Mouse (Mus musculus): ENCODE data around the gene Ddi2.

Gene Ddi2

DNA sequence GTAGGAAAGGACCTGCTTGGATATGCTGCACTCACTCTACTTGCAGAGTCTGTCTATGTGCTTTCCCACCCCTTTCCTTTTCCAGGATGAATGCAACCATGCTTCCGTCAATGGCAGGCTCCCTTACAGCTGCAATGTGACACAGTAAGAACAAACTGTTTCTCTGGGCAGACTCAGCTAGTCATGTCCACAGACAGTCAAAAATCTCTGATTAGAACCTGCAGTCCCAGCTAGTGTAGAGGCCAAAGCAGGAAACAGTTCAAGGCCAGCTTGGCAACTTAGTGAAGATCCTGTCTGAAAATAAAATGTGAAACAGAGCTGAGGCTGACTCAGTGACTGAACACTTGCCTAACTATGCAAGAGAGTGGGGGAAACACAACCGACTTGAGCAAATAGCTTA, 18.6 kb downstream of the Ddi2 start:
- no peak for DNase-seq (ENCODE audit: low read depth in 1 of 2, low spot score in 2 of 2)

GRCm38 (mm10) chr4:141694719-141695118, 28.5 kb downstream of the Ddi2 start:
- no peak for DNase-seq (ENCODE audit: low read depth in 1 of 2, low spot score in 2 of 2)

GRCm38 (mm10) chr4:141688505-141688904, 34.7 kb downstream of the Ddi2 start:
- no peak for DNase-seq (ENCODE audit: low read depth in 1 of 2, low spot score in 2 of 2)

GRCm38 (mm10) chr4:141686525-141686924, 36.7 kb downstream of the Ddi2 start:
- DNase-seq (ENCODE audit: low read depth in 1 of 2, low spot score in 2 of 2) = no peak

- DNase-seq (ENCODE audit: low read depth in 1 of 2, low spot score in 2 of 2) = no peak
Measured at GRCm38 (mm10) chr4:141686093-141686492, 37.1 kb downstream of the Ddi2 start.

GRCm38 (mm10) chr4:141685499-141685898, 37.7 kb downstream of the Ddi2 start, which contains the start of gene Rsc1a1:
Gene Rsc1a1 (minus strand): TSS chr4:141685599.
- DNase-seq (ENCODE audit: low read depth in 1 of 2, low spot score in 2 of 2) = no peak

GRCm38 (mm10) chr4:141682706-141683230, 40.5 kb downstream of the Ddi2 start:
- DNase-seq (ENCODE audit: low read depth in 1 of 2, low spot score in 2 of 2) = no peak

- DNase-seq (ENCODE audit: low read depth in 1 of 2, low spot score in 2 of 2) = no peak
Measured at GRCm38 (mm10) chr4:141681767-141682166, 41.5 kb downstream of the Ddi2 start.

DNA sequence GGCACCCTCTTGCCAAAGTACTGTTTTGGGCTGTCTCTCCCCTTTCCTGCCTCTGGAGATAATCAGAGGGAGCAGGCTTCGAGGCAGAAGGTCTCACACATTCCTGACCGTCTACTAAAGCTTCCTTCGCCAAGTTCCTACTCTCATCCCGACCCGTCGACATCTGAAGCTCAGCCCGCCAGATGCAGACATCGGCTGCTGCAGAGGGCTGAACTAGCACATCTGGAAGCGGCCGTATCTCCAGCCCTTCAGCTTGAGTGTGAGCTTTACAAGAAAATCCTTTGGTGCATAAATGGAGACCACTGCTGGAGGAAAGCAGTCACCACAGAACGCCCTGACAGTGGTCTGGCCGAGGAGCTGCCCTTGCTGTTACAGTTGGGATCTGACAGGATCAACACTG, 42.3 kb downstream of the Ddi2 start:
- no peak for DNase-seq (ENCODE audit: low read depth in 1 of 2, low spot score in 2 of 2)

GRCm38 (mm10) chr4:141679016-141679415, 44.2 kb downstream of the Ddi2 start:
- no peak for DNase-seq (ENCODE audit: low read depth in 1 of 2, low spot score in 2 of 2)

- no peak for DNase-seq (ENCODE audit: low read depth in 1 of 2, low spot score in 2 of 2)
Measured at GRCm38 (mm10) chr4:141676462-141676979, 46.7 kb downstream of the Ddi2 start.

DNA sequence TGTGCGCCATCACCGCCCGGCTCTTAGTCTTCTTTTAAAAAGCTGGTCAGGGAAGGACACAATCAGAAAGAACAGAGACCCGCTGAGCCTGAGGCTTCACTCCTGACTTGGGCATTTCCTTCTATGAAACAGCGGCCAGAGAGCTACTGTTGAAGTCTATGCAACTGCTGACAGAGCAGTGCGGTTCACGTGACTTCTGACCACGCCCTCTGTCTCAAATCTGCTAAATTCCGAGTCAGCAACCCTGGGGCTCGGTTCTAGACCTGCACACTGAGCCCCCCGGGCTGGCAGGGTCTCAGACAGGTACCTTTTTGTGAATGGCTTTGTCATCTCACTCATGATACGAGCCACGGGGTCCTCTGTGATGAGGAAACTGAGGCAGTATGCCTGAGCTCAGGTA, 50.9 kb downstream of the Ddi2 start:
- DNase-seq (ENCODE audit: low read depth in 1 of 2, low spot score in 2 of 2) = no peak

DNA sequence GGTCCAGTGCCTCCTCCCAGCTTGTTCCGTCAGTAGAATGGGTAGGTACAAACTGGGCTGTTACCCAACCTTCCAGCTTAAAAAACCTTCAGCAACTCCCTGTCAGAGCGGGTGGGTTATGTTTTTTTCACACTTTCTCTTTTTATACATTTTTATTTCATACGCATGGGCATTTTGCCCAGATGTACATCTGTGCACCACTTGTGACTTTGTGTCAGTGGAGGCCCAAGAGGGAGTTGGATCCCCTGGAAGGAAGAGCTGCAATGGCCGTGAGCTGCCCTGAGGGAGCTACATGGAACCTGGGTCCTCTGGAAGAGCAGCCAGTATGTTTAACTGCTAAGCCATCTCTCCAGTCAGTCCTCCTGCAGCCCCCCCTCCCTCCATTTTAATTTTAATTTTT, 51.8 kb downstream of the Ddi2 start:
- no peak for DNase-seq (ENCODE audit: low read depth in 1 of 2, low spot score in 2 of 2)

DNA sequence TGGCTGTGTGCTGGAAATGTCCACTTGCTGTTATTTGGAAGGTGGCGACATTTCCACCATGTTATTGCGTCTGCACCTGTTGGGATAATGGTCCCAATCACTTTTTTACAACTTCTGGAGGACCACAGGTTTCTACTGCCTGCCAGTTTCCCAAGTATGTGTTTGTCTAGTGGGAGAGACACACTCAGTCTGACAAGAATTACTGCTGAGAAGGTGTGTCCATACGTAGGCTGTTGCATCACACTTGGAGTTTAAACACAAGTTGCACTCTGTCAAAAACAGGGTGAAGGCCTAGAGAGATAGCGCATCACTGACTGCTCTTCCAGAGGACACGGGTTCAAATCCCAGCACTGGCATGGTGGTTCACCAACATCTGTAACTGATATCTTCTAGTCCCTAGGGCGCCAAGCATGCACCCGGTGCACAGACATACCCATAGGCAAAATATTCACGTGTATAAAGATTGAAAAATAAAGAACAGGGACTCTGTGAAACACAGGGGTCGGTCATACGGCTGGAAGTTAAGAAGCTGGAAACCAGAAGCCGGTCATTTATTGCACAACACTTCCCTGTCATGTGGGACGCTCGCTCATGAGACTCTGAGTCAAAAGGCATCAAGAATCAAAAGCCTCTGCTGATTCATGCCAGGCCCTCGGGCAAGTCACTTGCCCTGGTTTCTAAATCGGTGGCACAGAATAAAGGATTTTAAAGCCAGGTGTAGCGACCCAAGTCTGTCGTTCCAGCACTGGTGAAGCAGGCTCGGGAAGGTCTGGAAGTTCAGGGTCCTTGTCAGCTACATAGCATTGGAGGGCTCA, 53.1 kb downstream of the Ddi2 start:
- peak; percentile 74 to 79 for DNase-seq (ENCODE audit: low read depth in 1 of 2, low spot score in 2 of 2)

GRCm38 (mm10) chr4:141664799-141665198, 58.4 kb downstream of the Ddi2 start, which contains the start of gene Plekhm2:
Gene Plekhm2 (minus strand): TSS chr4:141664899.
- DNase-seq (ENCODE audit: low read depth in 1 of 2, low spot score in 2 of 2) = no peak

DNA sequence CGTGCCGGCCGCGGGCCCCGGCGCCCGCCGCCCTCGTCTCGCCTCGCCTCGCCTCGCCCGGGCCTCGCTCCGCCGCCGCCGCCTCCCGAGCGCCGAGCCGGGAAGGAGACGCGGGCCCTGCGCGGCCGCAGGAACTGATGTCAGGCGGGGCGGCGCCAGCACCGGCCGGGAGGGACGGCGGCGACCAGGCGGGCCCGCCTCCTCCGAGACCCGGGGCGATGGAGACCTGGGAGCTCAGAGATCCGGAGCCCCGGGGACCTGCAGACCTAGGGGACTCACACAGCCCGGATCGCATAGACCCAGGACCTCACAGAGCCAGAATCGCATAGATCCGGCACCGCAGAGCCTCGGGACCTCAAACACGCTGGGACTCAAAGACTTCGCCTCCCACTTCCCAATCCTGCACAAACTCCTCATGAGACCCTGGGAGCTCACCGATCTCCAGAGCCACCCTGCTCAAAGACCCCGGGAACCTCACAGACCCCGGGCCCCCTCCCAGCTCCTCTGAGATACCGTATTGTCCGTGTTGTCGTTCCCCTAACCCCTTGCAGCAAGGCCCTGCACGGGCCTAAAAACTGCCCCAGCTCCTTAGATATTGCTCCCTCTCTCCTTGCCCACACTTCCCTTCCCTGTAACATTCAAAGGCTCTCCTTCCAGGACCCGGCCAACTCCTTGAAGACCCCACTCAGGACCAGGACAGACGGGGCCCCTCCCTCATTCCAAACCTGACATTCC, 59.0 kb downstream of the Ddi2 start:
- DNase-seq (ENCODE audit: low read depth in 1 of 2, low spot score in 2 of 2) = peak in 1 of 2 experiments; percentile 35

DNA sequence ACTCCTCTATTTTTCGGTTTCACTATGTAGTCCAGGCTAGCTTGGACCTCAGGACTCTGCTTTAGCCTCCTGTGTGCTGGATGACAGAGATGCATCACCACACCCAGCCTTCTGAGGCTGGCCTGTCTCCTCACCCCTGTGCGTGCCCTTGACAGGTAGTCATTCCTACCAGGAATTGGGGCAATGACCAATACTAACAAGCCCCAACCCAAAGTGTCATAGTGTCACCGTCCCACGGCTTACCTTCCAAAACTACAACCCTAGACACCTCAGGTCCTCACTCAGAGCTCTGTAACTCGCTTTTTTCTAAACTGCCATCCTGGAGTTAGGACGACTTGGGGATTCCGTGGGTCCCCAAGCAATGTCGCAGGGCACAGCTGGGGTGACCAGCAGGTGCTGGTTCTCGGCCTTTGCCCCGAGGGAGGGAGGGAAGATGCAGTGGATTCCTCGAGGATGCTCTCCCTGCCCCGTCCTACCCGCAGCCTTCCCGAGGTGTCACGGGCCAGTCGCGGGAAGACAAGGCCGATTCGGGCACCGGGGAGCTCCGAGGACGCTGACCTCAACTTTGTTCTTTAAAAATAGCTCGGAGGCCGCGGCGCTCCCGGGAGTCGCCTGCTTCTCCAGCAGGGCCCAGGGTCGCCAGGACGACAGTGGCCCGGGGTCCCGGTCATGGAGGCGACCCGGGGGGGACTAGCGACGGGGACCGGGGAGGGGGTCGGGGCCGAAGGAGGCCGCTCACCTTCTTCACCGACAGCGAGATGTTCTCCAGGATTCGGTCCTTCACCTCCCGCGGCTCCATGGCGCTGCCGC, 59.9 kb downstream of the Ddi2 start:
- no peak for DNase-seq (ENCODE audit: low read depth in 1 of 2, low spot score in 2 of 2)

DNA sequence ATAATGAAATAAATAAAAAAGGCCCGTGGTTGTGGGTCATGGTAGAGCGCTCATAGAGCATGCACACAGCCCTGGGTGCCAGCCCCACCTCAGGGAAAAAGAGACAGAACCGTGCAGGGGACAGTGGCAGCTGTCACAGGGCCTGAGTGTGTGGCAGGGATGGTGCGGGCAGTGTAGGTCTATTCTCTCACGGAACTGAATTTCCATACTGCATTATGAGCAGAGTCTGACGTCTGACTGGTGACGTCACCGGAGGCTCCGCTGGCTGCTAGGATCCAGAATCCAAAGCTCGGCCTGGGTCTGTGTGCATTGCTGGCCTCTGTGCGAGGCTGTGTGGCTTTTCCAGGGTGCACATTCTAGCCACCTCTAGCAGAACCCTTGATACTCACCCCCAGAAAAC, 62.3 kb downstream of the Ddi2 start:
- no peak for DNase-seq (ENCODE audit: low read depth in 1 of 2, low spot score in 2 of 2)

DNA sequence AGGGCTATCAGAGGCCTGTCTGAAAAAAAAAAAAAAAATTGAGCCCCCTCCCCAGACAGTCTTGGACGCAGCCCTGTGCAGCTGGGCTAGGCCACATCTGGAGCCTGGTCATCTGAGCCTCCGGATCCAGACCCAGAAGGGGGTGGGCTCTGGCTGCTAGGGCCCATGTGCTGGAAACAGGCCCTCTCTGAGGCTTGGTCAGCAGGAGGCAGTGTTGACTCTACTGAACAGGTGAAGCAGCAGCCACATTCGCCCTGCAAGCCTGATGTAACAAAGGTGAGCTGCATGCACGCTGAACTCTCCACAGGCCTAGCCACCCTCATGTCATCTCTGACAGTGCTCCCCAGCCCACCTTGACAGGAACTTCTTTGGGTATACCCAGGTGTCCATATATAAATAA, 63.5 kb downstream of the Ddi2 start:
- no peak for DNase-seq (ENCODE audit: low read depth in 1 of 2, low spot score in 2 of 2)

DNA sequence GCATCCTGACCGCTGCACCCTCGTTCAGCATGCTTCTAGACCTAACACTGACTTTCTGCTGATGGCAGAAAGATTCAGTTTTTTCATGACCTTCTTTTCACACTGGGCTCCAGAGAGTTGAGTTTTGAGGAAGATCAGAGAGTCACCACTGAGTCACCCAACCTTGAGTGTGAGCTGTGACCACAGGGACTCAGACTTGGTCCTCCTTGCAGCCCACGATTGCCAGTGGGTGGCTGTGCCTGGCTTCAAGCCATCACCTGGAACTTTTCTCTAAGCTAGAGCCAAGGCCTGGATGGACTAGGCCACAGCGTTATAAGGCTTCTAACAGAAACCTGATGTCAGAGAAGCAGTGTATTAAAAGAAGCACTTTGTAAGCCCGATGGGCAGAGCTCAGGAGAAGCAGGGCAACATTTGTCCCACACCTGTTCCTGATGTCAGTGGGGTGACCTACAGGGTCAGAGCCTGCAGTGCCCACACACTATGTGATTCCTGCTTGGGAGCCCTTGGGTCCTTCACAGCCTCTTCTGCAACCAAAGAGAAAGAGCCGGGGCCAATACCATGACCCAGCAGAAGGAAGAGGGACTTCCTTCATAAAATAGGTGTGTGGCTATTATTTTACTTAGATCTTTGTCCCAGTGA, 64.3 kb downstream of the Ddi2 start:
- no peak for DNase-seq (ENCODE audit: low read depth in 1 of 2, low spot score in 2 of 2)

- no peak for DNase-seq (ENCODE audit: low read depth in 1 of 2, low spot score in 2 of 2)
Measured at GRCm38 (mm10) chr4:141656932-141657331, 66.3 kb downstream of the Ddi2 start.

All from monocyte, adult 2 months (primary cell).